In genomic region chr1:172349916-172350812, GRCm38 (mm10) we compare ENCODE assay signal across 8 mouse cellular contexts. TPM values are rescaled to one million over a fixed set of nuclear protein-coding genes. Genes with fewer than 3 reads are reported as not detected.
A peak's percentile ranks its signal among the peaks of the same experiment; 100 is the strongest.
DNase-seq lines count a peak whose midpoint lies in the region; ATAC-seq and TF ChIP-seq lines count a peak whose summit lies in the region.

No protein-coding gene starts in this region.

- H3K27me3 ChIP-seq in cerebellum, adult 2 months (ENCODE audit: control insufficient read depth, insufficient read depth, low read length) = no peaks in the 10 kb centered on the region
- H3K27me3 ChIP-seq in midbrain, embryonic 14.5 days (ENCODE audit: control insufficient read depth, insufficient read depth, low read length) = no peaks in the 10 kb centered on the region

- H3K4me1 ChIP-seq in cerebellum, adult 2 months (ENCODE audit: control insufficient read depth, insufficient read depth, low read length) = peaks cover 3% of the 10 kb centered on the region; the same call in 1 of the 2 replicates
- peaks cover 27% of the 10 kb centered on the region for H3K4me1 ChIP-seq in midbrain, embryonic 14.5 days (ENCODE audit: control insufficient read depth, insufficient read depth, low read length)

- no peak overlapping the region for H3K4me3 ChIP-seq in cerebellum, adult 2 months (replicated peaks; ENCODE audit: insufficient read depth, low read depth, low read length)
- no peak overlapping the region for H3K4me3 ChIP-seq in midbrain, embryonic 14.5 days (replicated peaks; ENCODE audit: low read depth, low read length)

- no peak for TF ChIP-seq CTCF in cerebellum, adult 2 months (IDR thresholded peaks at IDR 0.05; ENCODE audit: borderline replicate concordance, insufficient read depth, low read depth, low read length)

- peak overlapping the region; percentile 36; the same call in 1 of the 2 replicates for H3K9ac ChIP-seq in midbrain, embryonic 14.5 days (replicated peaks; ENCODE audit: low read length)

- no peak for TF ChIP-seq POLR2A in cerebellum, adult 2 months (IDR thresholded peaks at IDR 0.05; ENCODE audit: borderline replicate concordance, insufficient read depth, low read length)

- peak; percentile 82 for DNase-seq in layer of hippocampus, adult 11-12 months (ENCODE audit: low spot score)
- DNase-seq in layer of hippocampus, adult 9-10 months (ENCODE audit: low spot score) = no peak
- DNase-seq in cerebellum, adult 2 months = peak in 1 of 2 experiments; percentile 64
- peak; percentile 57 to 66 for DNase-seq in frontal cortex, postnatal 36 days (ENCODE audit: low spot score in 2 of 2)
- DNase-seq in layer of hippocampus, postnatal 10 days (ENCODE audit: low spot score in 2 of 2) = peak; percentile 63 to 74
- DNase-seq in midbrain, embryonic 14.5 days = peak; percentile 83
- DNase-seq in B cell, adult 2 months = no peak
- no peak for DNase-seq in ovary, adult 18-20 months (ENCODE audit: low spot score)

- peak; percentile 93 for ATAC-seq in midbrain, embryonic 14.5 days (ENCODE audit: low FRiP score, low TSS enrichment)

- peak overlapping the region; percentile 81; the same call in 1 of the 2 replicates for H3K27ac ChIP-seq in cerebellum, adult 2 months (ENCODE audit: insufficient read depth, low read length)
- peak overlapping the region; percentile 86 for H3K27ac ChIP-seq in midbrain, embryonic 14.5 days (replicated peaks; ENCODE audit: low read depth, low read length)

- H3K36me3 ChIP-seq in midbrain, embryonic 14.5 days (ENCODE audit: control insufficient read depth, insufficient read depth, low read length) = no peaks in the 10 kb centered on the region

- no peaks in the 10 kb centered on the region for H3K9me3 ChIP-seq in midbrain, embryonic 14.5 days (ENCODE audit: control insufficient read depth, low read length)

- peak overlapping the region; percentile 34 for H3K4me2 ChIP-seq in midbrain, embryonic 14.5 days (ENCODE audit: low read length)

- 20% methylated on average over 18 of the region's 19 CpGs for WGBS in cerebellum, adult 2 months
- WGBS in midbrain, embryonic 14.5 days = 2% methylated on average over 19 of the region's 19 CpGs

RNA-seq across cellular contexts. Expression of gene Kcnj10, which starts 9.2 kb away (rescaled TPM):
- polyA plus RNA-seq in cerebellum, adult 2 months (2012; rRNA removed) = 141 and 174 TPM in 2 replicates
- 10 to 100 TPM; 70.7 to 73.5 TPM for total RNA-seq in layer of hippocampus, postnatal 10 days (2021)
- 1.5 TPM in 2 replicates for polyA plus RNA-seq in midbrain, embryonic 14.5 days (2014; fragmentation: Nextera tagmentation; extraction: Ambion mirVana)

RNA-seq across cellular contexts. Expression of gene Kcnj9, which starts 21.0 kb away (rescaled TPM):
- polyA plus RNA-seq in cerebellum, adult 2 months (2012; rRNA removed) = 116 and 130 TPM in 2 replicates
- 10 to 100 TPM; 38.4 to 46.7 TPM for total RNA-seq in layer of hippocampus, postnatal 10 days (2021)
- 3.0 and 3.9 TPM in 2 replicates for polyA plus RNA-seq in midbrain, embryonic 14.5 days (2014; fragmentation: Nextera tagmentation; extraction: Ambion mirVana)

RNA-seq across cellular contexts. Expression of gene Pigm, which starts 26.2 kb away (rescaled TPM):
- polyA plus RNA-seq in cerebellum, adult 2 months (2012; rRNA removed) = 7.5 and 7.9 TPM in 2 replicates
- total RNA-seq in layer of hippocampus, postnatal 10 days (2021) = 10 to 100 TPM; 10.2 to 10.8 TPM
- 5.2 and 6.4 TPM in 2 replicates for polyA plus RNA-seq in midbrain, embryonic 14.5 days (2014; fragmentation: Nextera tagmentation; extraction: Ambion mirVana)

RNA-seq across cellular contexts. Expression of gene Atp1a2, which starts 52.3 kb away (rescaled TPM):
- polyA plus RNA-seq in cerebellum, adult 2 months (2012; rRNA removed) = 535 and 584 TPM in 2 replicates
- 100 to 1,000 TPM; 472 TPM for total RNA-seq in layer of hippocampus, postnatal 10 days (2021)
- 18.2 and 19.4 TPM in 2 replicates for polyA plus RNA-seq in midbrain, embryonic 14.5 days (2014; fragmentation: Nextera tagmentation; extraction: Ambion mirVana)

Comparison
In these comparisons a context has a peak if more than half of its experiments do, and no peak if none do; other contexts are left out.
1. DNase-seq: peak in layer of hippocampus, adult 11-12 months (single experiment), frontal cortex, postnatal 36 days (2 of 2), layer of hippocampus, postnatal 10 days (2 of 2) and midbrain, embryonic 14.5 days (single experiment); none in layer of hippocampus, adult 9-10 months (single experiment), B cell, adult 2 months (0 of 2) and ovary, adult 18-20 months (single experiment).
2. RNA of gene Kcnj10, which starts 9.2 kb away (polyA plus RNA-seq): 141 to 174 TPM in cerebellum, adult 2 months; 1.5 TPM in midbrain, embryonic 14.5 days; every median in the first group is over 10 times any median in the second.
3. RNA of gene Kcnj9, which starts 21.0 kb away (polyA plus RNA-seq): 116 to 130 TPM in cerebellum, adult 2 months; 3.0 to 3.9 TPM in midbrain, embryonic 14.5 days; every median in the first group is over 10 times any median in the second.